Mouse (Mus musculus) MEL (cell line): ENCODE results near the gene St6galnac3. TPM values are rescaled to one million over a fixed set of nuclear protein-coding genes. Genes with fewer than 3 reads are reported as not detected.

ENCODE experiments used
- DNase-seq: peaks from one replicate; pipeline ENCODE4 v3.0.0; 2011; ENCODE audit warnings: low read depth, low spot score
- H3K27ac ChIP-seq: 2 replicates; pipeline ENCODE4 v1.5.1; 2012; ENCODE audit warnings: low read depth, mild to moderate bottlenecking, control low read depth, low read length, moderate library complexity; ENCODE audit not compliant: control insufficient read depth
- H3K27me3 ChIP-seq, 2 experiments: fragments of 150-350 bp in 1 of 2; sonication (generic) in 1 of 2; 2 replicates each; pipeline ENCODE4 v1.6.1; 2012; ENCODE audit warnings: low read length in 2 of 2, mild to moderate bottlenecking in 2 of 2, improper control_type of control experiment in 1 of 2, moderate library complexity in 1 of 2; ENCODE audit not compliant: insufficient read depth in 2 of 2, control insufficient read depth in 1 of 2
- H3K36me3 ChIP-seq, 2 experiments: 2 replicates each; pipeline ENCODE4 v1.6.1; 2012 to 2014; ENCODE audit warnings: low read length in 2 of 2, improper control_type of control experiment in 1 of 2, inconsistent platforms in 1 of 2, mild to moderate bottlenecking in 1 of 2; ENCODE audit not compliant: insufficient read depth in 2 of 2, control insufficient read depth in 1 of 2
- H3K4me1 ChIP-seq, 2 experiments: fragments of 150-350 bp in 1 of 2; sonication (generic) in 1 of 2; 2 replicates each; pipeline ENCODE4 v1.6.1; 2012; ENCODE audit warnings: low read length in 2 of 2, improper control_type of control experiment in 1 of 2, mild to moderate bottlenecking in 1 of 2; ENCODE audit not compliant: insufficient read depth in 2 of 2, control insufficient read depth in 1 of 2
- H3K4me3 ChIP-seq, 2 experiments: fragments of 150-350 bp in 1 of 2; sonication (generic) in 1 of 2; 2 replicates each; pipeline ENCODE4 v1.5.1; 2012; ENCODE audit warnings: low read depth in 2 of 2, low read length in 2 of 2, mild to moderate bottlenecking in 2 of 2, moderate library complexity in 2 of 2, control low read depth in 1 of 2, improper control_type of control experiment in 1 of 2; ENCODE audit not compliant: control insufficient read depth in 1 of 2, insufficient read depth in 1 of 2
- H3K79me2 ChIP-seq: 2 replicates; pipeline ENCODE4 v1.6.1; 2012; ENCODE audit warnings: mild to moderate bottlenecking, low read length, moderate library complexity; ENCODE audit not compliant: control insufficient read depth, poor library complexity, insufficient read depth
- H3K9ac ChIP-seq: 2 replicates; pipeline ENCODE4 v1.6.1; 2012; ENCODE audit warnings: low read depth, mild to moderate bottlenecking, control low read depth, low read length, moderate library complexity; ENCODE audit not compliant: control insufficient read depth, poor library complexity, severe bottlenecking
- H3K9me3 ChIP-seq: fragments of 150-350 bp; sonication (generic); replicated peaks from 2 replicates; pipeline ENCODE4 v1.6.1; 2012; ENCODE audit warnings: mild to moderate bottlenecking, low read length, improper control_type of control experiment, moderate library complexity; ENCODE audit not compliant: insufficient read depth
- BHLHE40 ChIP-seq: IDR thresholded peaks from 2 replicates; pipeline ENCODE4 v1.6.1; 2012; ENCODE audit warnings: low read depth, mild to moderate bottlenecking, inconsistent platforms, low read length, improper control_type of control experiment, borderline replicate concordance
- CHD1 ChIP-seq: IDR thresholded peaks from 2 replicates; pipeline ENCODE4 v1.6.1; 2012; ENCODE audit warnings: low read depth, mild to moderate bottlenecking, inconsistent platforms, low read length, improper control_type of control experiment
- CHD2 ChIP-seq: IDR thresholded peaks from 2 replicates; pipeline ENCODE4 v1.6.1; 2011; ENCODE audit warnings: low read length, improper control_type of control experiment
- EP300 ChIP-seq, 2 experiments: IDR thresholded peaks; 2 replicates each; pipeline ENCODE4 v1.6.1; 2011; ENCODE audit warnings: improper control_type of control experiment in 2 of 2, low read length in 2 of 2, low read depth in 1 of 2, mild to moderate bottlenecking in 1 of 2
- GABPA ChIP-seq: IDR thresholded peaks from 2 replicates; pipeline ENCODE4 v1.6.1; 2012; ENCODE audit warnings: low read depth, mild to moderate bottlenecking, inconsistent platforms, low read length, improper control_type of control experiment, moderate library complexity
- JUND ChIP-seq: IDR thresholded peaks from 2 replicates; pipeline ENCODE4 v1.6.1; 2011; ENCODE audit warnings: low read depth, mild to moderate bottlenecking, improper control_type of control experiment, low read length
- MAX ChIP-seq: IDR thresholded peaks from 2 replicates; pipeline ENCODE4 v1.6.1; 2011; ENCODE audit warnings: low read length, improper control_type of control experiment
- MEF2A ChIP-seq: IDR thresholded peaks from 2 replicates; pipeline ENCODE4 v1.6.1; 2014; ENCODE audit warnings: low read depth, mild to moderate bottlenecking, inconsistent platforms, low read length, improper control_type of control experiment; ENCODE audit not compliant: poor library complexity, insufficient replicate concordance, severe bottlenecking; ENCODE audit errors: extremely low read depth
- NELFE ChIP-seq: IDR thresholded peaks from 2 replicates; pipeline ENCODE4 v1.6.1; 2011; ENCODE audit warnings: low read depth, low read length, improper control_type of control experiment
- POLR2AphosphoS2 ChIP-seq: IDR thresholded peaks from 2 replicates; pipeline ENCODE4 v1.6.1; 2011; ENCODE audit warnings: low read length, improper control_type of control experiment
- TBP ChIP-seq: IDR thresholded peaks from 2 replicates; pipeline ENCODE4 v1.8.0; 2011; ENCODE audit warnings: low read depth, low read length, improper control_type of control experiment
- TCF12 ChIP-seq: IDR thresholded peaks from 2 replicates; pipeline ENCODE4 v1.6.1; 2014; ENCODE audit warnings: low read depth, mild to moderate bottlenecking, inconsistent platforms, low read length, improper control_type of control experiment, moderate library complexity
- USF2 ChIP-seq, 2 experiments: IDR thresholded peaks; 2 replicates each; pipeline ENCODE4 v1.6.1; 2011 to 2012; ENCODE audit warnings: improper control_type of control experiment in 2 of 2, low read length in 2 of 2, borderline replicate concordance in 1 of 2, inconsistent platforms in 1 of 2, low read depth in 1 of 2, mild to moderate bottlenecking in 1 of 2; ENCODE audit not compliant: insufficient read depth in 1 of 2
- ZC3H11A ChIP-seq: IDR thresholded peaks from 2 replicates; pipeline ENCODE4 v1.6.1; 2012; ENCODE audit warnings: low read depth, mild to moderate bottlenecking, inconsistent platforms, low read length, improper control_type of control experiment
- ZKSCAN1 ChIP-seq: IDR thresholded peaks from 2 replicates; pipeline ENCODE4 v1.6.1; 2012; ENCODE audit warnings: low read depth, mild to moderate bottlenecking, inconsistent platforms, low read length, improper control_type of control experiment, moderate library complexity
- ZNF384 ChIP-seq: IDR thresholded peaks from 2 replicates; pipeline ENCODE4 v1.6.1; 2012; ENCODE audit warnings: low read depth, mild to moderate bottlenecking, inconsistent platforms, low read length, improper control_type of control experiment
- polyA plus RNA-seq, 2 experiments: library from polyadenylated mRNA; stranded (reverse) in 1 of 2; unstranded in 1 of 2; fragments of >175 nt in 1 of 2; fragments of >200 nt in 1 of 2; gene quantifications; 2 replicates each; pipeline versions ENCODE4 v1.2.1 to v1.2.4; 2012; ENCODE audit warnings: low replicate concordance in 2 of 2, low read depth in 1 of 2; ENCODE audit not compliant: insufficient read length in 2 of 2, insufficient read depth in 1 of 2, missing spikeins in 1 of 2
- total RNA-seq: library from RNA; depleted of rRNA; stranded (reverse); fragments of 300-350 nt; gene quantifications from 2 replicates; pipeline ENCODE4 v1.2.3, GENCODE M21; 2012

St6galnac3 gene
- total and polyA plus RNA-seq, 3 experiments, result 7.8 to 11.4 TPM; not detected in 1

GRCm38 (mm10) chr3:153383656-153384055 is 341.3 kb downstream of the St6galnac3 start:
- Histone ChIP-seq H3K9ac (no peak overlapping the region), H3K79me2 (no peaks in the 10 kb centered on the region), H3K4me3 (no peak overlapping the region), H3K9me3 (no peaks in the 10 kb centered on the region), H3K27me3 (no peaks in the 10 kb centered on the region), H3K27ac (no peak overlapping the region), H3K36me3 (no peaks in the 10 kb centered on the region), H3K4me1 (no peaks in the 10 kb centered on the region)
- DNase-seq, result no peak
- peak; percentile 66; the same call in 1 of the 2 replicates for TF ChIP-seq ZKSCAN1
- TF ChIP-seq CHD1, result no peak
- no peak for TF ChIP-seq TCF12
- no peak for TF ChIP-seq CHD2
- TF ChIP-seq ZNF384, result no peak
- TF ChIP-seq POLR2AphosphoS2, result no peak

- H3K27ac ChIP-seq, result no peak overlapping the region
- H3K9me3 ChIP-seq, result no peaks in the 10 kb centered on the region
- no peak for DNase-seq
- H3K9ac ChIP-seq, result no peak overlapping the region
- H3K4me1 ChIP-seq, result no peaks in the 10 kb centered on the region
- no peaks in the 10 kb centered on the region for H3K27me3 ChIP-seq
- H3K79me2 ChIP-seq, result no peaks in the 10 kb centered on the region
- H3K4me3 ChIP-seq, result no peak overlapping the region
- H3K36me3 ChIP-seq, result no peaks in the 10 kb centered on the region
- TF ChIP-seq TBP, result no peak
- no peak for TF ChIP-seq JUND
- no peak for TF ChIP-seq ZC3H11A
- TF ChIP-seq EP300 (IDR thresholded peaks at IDR 0.05; ENCODE audit: low read depth in 1 of 2, low read length in 2 of 2), result no peak
- no peak for TF ChIP-seq MAX
- no peak for TF ChIP-seq MEF2A
- TF ChIP-seq GABPA, result no peak
- TF ChIP-seq TCF12, result no peak
- no peak for TF ChIP-seq USF2 (IDR thresholded peaks at IDR 0.05; ENCODE audit: borderline replicate concordance in 1 of 2, insufficient read depth in 1 of 2, low read depth in 1 of 2, low read length in 2 of 2)
- TF ChIP-seq POLR2AphosphoS2, result no peak
- TF ChIP-seq NELFE, result no peak
- TF ChIP-seq ZKSCAN1, result no peak
- no peak for TF ChIP-seq BHLHE40
- TF ChIP-seq ZNF384, result no peak
Measured at GRCm38 (mm10) chr3:153365057-153365755, 359.8 kb downstream of the St6galnac3 start.
